Mouse (Mus musculus) urinary bladder, adult 18-20 months (tissue): Measurements from ENCODE around the gene Rad51ap2.

Source experiments
- DNase-seq, 2 experiments: peaks; one replicate each; pipeline ENCODE4 v3.0.0; 2022; ENCODE audit warnings: low spot score in 2 of 2, mixed read lengths in 2 of 2

The Rad51ap2 gene

DNA sequence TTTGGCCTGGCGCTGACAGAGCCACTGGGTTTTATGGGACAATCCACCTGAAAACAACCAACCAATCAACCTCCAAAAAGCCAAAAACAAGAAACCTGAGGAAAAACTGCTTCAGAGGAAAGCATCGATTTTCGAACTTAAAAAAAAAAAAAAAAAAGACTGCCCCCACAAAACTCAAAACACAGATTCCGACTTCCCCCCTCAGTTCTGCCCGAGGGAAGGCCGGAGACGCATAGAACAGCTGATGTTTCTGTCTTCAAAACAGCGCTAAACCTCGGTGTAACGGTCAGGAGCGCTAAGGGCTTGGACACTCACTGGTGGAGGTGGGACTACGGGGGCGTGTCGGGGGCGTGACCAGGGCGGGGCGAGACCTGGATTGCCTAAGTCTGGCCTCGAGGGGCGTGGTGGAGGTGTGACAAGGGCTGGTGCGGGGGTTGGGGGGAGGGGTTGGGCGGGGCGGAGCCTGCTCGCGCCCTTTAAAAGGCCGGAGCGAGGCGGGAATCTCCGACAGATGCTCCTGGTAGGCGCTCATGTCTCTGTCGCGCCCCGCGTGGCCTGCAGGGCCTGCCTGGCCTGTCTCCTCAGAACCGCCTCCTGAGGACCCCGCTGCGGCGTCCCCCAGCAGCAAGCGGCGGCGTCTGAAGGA lies at the start of gene Rad51ap2:
Gene Rad51ap2, plus strand, starts transcription at position 531 of the 646 bp plus-strand sequence.
- peak; percentile 82 to 85 for DNase-seq

DNA sequence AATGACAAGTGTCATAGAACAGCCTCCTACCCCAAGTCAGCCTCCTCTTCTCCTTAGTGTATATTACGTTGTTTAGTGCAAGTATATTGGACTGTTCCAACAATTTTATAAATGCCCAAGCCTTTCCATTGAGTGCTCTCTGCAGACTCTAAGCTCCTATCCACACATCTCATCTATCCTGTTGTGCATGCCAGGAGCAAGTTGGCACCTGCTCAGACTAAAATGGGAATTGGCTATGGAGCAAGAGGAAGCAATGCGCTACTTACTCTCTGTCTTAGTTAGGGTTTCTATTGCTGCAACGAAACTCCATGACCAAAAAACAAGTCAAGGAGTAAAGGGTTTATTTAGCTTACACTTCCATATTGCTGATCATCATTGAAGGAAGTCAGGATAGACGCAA lies 48.2 kb upstream of the Rad51ap2 start:
- DNase-seq = no peak

- no peak for DNase-seq
These were observed 37.8 kb upstream of the Rad51ap2 start for GRCm38 (mm10) chr12:11418112-11418511.

DNA sequence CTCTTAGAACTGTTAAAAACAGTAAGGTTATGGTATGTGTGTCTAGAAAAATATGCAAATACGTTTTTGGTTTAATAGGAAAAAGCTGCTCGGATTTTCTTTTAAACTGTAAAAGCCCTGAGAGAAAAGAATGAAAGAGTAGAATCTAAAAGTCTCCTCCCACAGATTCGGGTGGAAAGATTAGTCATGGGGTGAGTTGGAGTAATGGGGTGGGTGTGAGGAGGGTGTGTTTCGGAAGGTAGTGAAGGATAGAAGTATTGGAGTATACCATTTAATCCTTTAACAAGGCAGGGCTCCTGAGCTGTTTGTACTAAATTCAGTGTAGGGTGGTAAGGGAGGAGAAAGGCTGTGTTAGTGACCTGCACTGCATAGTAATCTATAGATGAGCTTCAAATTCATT lies 28.5 kb upstream of the Rad51ap2 start:
- DNase-seq = no peak

DNA sequence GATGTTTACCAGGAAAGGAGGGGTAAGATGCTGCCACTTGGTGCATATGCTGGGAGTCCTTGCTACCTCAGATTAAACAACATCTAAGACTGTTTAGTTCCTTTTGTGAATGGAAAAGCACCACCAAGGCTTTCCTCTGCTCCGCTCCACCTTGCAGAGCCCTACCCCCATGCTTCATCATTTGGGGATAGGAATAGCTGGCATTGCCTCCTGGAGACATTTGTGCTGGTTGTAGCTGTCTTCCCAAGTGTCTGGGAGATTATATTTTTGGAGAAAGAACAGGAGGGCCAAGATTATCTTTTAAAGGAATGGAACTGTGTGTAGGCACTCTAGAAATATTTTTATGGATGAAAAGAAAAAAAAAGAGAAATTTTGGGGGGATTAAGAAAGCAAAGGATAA lies 22.8 kb upstream of the Rad51ap2 start:
- DNase-seq = no peak

GRCm38 (mm10) chr12:11433716-11434115 lies 22.2 kb upstream of the Rad51ap2 start:
- DNase-seq = no peak

DNA sequence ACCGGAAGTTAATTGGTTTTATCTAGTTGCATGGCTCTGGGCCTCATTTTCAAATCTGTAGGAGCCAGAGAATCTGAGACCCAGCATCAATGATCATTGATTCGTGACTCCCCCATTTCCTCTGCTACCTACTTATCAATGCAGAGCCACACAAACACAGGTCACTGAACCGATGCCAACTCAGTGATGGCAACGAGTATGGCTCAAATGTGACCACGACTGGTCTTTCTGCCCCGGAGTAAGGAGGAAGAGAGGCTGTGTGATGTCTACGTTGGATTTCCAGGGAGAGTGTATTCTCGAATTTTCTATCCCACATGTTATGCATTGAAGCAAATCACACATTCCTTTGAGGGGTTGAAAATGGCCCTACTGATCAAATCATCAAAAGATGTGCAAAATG lies 21.4 kb upstream of the Rad51ap2 start:
- DNase-seq = no peak

DNA sequence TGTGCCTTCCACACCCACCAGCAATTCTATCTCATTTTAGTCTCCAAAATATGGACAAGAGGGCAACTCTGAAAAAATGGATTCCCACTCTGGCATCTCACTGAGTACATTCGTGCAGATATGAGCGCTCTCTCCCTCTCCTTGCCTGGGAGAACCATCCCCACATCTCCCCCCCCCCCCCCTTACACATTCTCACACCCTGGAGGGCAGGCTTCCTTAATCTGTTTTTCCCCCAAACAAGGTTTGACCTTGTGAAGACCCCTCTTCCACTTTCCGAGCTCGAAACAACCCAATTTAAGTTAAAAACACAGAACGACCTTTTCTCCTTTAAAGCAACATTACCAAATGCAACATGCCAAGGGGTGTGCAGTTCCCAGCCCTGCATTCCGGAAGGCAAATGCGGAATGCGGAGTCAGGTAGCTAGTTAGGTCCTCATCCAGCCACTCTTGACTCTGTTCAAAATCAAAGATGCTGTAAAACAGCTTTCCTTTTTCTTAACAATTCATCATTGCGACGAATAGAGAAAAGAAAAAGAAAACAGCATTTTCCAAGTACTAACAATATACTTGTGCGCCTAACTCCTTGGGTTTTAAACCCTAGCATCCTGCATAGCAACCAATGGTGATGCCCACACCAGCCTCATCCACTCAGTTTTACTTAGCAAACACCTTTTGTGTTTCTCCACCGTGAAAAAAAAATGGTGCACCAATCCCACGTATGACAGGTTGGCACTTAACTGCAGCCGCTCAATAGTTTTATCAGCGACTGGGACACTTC lies 20.4 kb upstream of the Rad51ap2 start:
- no peak for DNase-seq

- no peak for DNase-seq
These were observed 19.9 kb upstream of the Rad51ap2 start for GRCm38 (mm10) chr12:11436023-11436350.

- DNase-seq = peak; percentile 35 to 45
These were observed 19.2 kb upstream of the Rad51ap2 start, which contains the start of gene Vsnl1 for GRCm38 (mm10) chr12:11436497-11437265. TSS of gene Vsnl1 (minus strand) at chr12:11436613.

DNA sequence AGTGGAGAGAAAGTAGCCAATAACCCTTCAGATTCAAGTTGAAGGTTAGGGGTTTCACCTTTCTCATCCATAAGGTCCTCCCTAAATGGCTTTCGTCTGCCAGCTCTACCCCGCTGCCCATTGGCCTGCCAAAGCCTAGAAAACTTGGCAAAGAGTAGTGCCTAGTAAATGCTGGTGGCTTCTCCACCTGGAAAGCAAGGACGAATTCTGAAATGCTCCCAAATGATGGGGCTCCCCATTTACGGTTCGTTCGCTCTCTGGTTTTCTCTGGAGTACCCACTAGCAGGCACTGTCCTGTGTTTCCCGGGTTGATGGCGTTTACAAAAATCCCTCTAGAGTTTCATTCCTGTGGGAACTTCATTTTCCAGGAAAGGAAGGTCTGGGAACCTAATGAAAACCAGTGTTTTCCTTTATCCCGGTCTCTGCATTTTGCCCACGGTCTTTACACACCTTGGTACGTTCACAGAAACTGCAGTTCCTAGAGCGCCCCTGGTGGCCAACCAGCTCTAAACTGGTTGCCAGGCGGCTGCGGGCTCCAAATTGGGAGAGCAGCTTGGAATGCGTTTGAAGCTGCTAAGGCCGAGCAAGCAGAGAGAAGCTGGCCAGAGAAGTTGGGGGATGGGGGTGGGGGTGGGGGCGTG lies 18.5 kb upstream of the Rad51ap2 start:
- DNase-seq = peak; percentile 49 to 67

- no peak for DNase-seq
These were observed 17.9 kb upstream of the Rad51ap2 start for GRCm38 (mm10) chr12:11437907-11438447.

DNA sequence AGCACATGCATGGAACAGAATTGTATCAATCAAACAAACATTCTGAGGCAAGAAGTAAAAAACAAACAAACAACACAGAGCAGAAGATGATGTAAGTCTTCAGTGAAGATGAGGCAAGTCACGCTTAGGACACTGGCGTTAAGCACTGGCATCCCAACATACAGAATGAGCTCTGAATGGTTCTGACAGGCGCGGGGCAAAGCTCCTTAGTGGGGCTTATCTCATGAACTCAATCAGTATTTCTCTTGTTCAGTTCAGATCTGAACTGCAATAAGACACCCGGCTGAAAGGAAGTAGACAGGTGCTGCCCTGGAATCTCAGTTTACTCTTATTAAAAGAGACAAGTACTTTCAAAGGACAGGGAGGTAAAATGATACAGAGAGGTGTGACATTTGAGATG lies 1.7 kb upstream of the Rad51ap2 start:
- no peak for DNase-seq

DNA sequence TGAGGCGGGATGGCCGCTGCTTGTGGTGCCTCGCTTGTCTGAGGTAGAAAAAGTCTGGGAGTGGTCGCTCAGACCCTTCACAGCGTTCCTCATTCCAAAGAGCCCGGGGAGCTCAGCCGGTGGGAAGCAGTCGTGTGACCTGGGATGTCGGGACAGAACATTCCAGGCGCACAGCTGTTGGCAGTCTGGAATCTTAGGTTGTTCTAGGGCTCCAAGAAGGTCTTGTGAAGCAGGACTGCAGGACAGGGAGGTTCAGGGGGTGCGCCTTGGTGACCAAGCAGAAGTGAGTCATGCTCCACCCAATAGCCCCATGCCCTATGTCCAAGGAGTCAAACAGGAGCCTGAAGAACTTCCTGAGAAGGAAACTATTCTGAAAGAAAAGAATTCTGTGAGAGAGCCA lies 334 bp downstream of the Rad51ap2 start:
- DNase-seq = no peak

GRCm38 (mm10) chr12:11456632-11457031 lies 753 bp downstream of the Rad51ap2 start:
- DNase-seq = no peak
